Mouse (Mus musculus) megakaryocyte progenitor cell, adult 5-6 weeks (primary cell): ENCODE results near the gene Gm7257. TPM values are rescaled to one million over a fixed set of nuclear protein-coding genes. Genes with fewer than 3 reads are reported as not detected.

Source experiments
- ATAC-seq: replicated peaks from 2 replicates; pipeline ENCODE4 v1.8.0; 2016; ENCODE audit warnings: mild to moderate bottlenecking, moderate TSS enrichment, inconsistent platforms; ENCODE audit not compliant: poor library complexity
- total RNA-seq, 2 experiments: library from RNA; stranded (forward) in 1 of 2; stranded (reverse) in 1 of 2; fragments of 157-497, 149-512 nt in 1 of 2; fragments of 200-1000 nt in 1 of 2; gene quantifications; 2 replicates each; pipeline versions ENCODE4 v1.2.3 to v1.2.4; 2015 to 2017

The Gm7257 gene
- total RNA-seq (2015) (not detected in 2 replicates), total RNA-seq (2017) (not detected in 2 replicates)

DNA sequence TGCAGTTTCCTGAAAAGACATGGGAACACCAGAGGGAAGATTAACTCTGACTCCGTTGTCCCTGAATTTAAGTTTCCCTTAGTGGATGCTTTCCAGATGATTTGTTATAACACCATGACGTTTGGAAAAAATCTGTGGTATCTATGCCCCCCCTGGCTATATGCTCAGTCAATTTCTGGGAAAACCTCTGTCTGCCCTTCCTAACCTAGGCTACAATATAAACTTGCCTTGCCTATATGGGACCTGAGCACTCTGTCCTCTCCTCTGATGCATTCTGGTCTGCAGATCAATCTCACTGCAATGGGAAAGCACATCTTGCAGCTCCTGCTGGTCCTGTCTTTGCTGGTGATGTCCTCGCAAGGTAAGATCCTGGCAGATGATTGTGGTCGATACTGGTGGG is at the start of gene Gm7257:
Gene Gm7257, plus strand, starts transcription at position 301 of the 400 bp plus-strand sequence.
- ATAC-seq = no peak

DNA sequence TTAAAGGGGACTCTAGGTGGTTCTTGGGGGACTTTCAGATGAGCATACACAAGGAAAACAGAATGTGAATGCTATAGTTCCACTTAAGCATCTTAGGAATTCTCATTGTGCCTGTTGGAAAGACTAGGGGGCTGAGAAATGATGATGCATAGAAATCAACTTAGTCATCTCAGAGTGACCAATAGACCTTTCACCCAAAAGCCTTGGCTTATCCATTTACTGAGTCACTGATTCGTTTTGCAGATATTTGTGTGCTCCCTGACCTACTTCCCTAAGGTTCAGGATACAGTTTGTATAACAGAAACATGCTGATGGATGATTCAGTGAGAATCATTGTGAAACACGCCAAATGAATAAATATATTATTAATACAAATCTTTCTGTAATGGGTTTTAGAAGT is 28.7 kb upstream of the Gm7257 start:
- ATAC-seq = no peak

DNA sequence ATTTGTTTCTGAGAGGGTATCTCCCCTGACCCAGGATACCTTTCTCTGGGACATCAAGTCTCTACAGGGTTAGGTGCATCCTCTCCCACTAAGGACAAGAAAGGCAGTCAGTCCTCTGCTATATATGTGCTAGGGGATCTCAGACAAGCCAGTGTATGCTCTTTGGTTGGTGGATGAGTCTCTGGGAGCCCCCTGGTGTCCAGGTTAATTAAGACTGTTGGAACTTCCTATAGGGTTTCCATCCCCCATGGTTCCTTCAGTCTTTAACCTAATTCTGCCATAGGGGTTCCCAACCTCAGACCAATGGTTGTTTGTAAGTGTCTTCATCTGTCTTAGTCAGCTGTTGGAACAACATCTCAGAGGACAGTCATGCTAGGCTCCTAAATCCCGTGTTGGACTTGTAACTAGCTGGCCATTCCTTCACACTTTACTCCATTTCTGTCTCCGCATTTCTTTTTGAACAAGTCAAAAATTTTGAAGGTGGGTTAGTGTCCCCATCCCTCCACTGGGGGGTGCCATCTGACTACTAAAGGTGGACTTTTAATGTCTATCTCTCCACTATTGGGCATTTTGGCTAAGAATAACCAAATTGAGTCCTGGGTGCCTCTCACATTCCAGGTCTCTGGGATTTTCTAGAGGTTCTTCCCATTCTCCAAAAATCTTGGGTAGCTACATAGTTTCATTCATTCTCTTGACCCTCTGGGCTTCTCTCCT is 3.5 kb downstream of the Gm7257 start:
- no peak for ATAC-seq

DNA sequence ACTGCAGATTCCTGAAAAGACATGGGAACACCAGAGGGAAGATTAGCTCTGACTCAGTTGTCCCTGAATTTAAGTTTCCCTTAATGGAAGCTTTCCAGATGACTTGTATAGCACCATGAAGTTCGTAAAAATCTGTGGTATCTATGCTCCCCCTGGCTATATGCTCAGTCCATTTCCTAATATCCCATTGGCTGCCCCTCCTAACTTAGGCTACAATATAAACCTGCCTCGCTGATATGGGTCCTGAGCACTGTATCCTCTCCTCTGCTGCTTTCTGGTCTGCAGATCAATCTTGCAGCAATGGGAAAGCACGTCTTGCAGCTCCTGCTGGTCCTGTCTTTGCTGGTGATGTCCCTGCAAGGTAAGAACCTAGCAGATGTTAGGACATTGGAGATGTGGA is 43.7 kb downstream of the Gm7257 start, which contains the start of gene Gm9513:
Gene Gm9513, plus strand, starts transcription at position 301 of the 400 bp plus-strand sequence.
- no peak for ATAC-seq

Other genes with a start within 250 kb of the Gm7257 start
- gene Gm9513, start 43.8 kb downstream of the Gm7257 start, total RNA-seq (2015) = not detected in 2 replicates
- gene Gm9513, start 43.8 kb downstream of the Gm7257 start, total RNA-seq (2017) = not detected in 2 replicates
- not detected in 2 replicates for gene Gm5615, start 110.1 kb downstream of the Gm7257 start, total RNA-seq (2015)
- gene Gm5615, start 110.1 kb downstream of the Gm7257 start, total RNA-seq (2017) = not detected in 2 replicates
- gene Gm17689, start 150.8 kb downstream of the Gm7257 start, total RNA-seq (2015) = not detected in 2 replicates
- not detected in 2 replicates for gene Gm17689, start 150.8 kb downstream of the Gm7257 start, total RNA-seq (2017)
- not detected in 2 replicates for gene A630095E13Rik, start 211.5 kb downstream of the Gm7257 start, total RNA-seq (2015)
- not detected in 2 replicates for gene A630095E13Rik, start 211.5 kb downstream of the Gm7257 start, total RNA-seq (2017)